Mouse (Mus musculus): Measurements from ENCODE around the gene Slc37a1. TPM values are rescaled to one million over a fixed set of nuclear protein-coding genes. Genes with fewer than 3 reads are reported as not detected.
"Not testable (repeated sequence)": the region's sequence is repeated elsewhere in the genome, so short reads cannot be mapped to it uniquely, and the experiment has no call there.

The Slc37a1 gene
- total RNA-seq, 1 experiment from 2014 or later: 15.5 TPM

GRCm38 (mm10) chr17:31268016-31268415 lies 18.6 kb upstream of the Slc37a1 start:
- no peak for DNase-seq

GRCm38 (mm10) chr17:31269761-31270160 lies 16.8 kb upstream of the Slc37a1 start:
- no peak for DNase-seq

- no peak for DNase-seq
Measured at GRCm38 (mm10) chr17:31270246-31270645, 16.3 kb upstream of the Slc37a1 start.

GRCm38 (mm10) chr17:31270736-31271135 lies 15.9 kb upstream of the Slc37a1 start:
- not testable (repeated sequence) for DNase-seq

- DNase-seq: no peak
Measured at GRCm38 (mm10) chr17:31271136-31271851, 15.3 kb upstream of the Slc37a1 start.

GRCm38 (mm10) chr17:31272416-31273165 lies 14.0 kb upstream of the Slc37a1 start:
- no peak for DNase-seq

GRCm38 (mm10) chr17:31273631-31274030 lies 13.0 kb upstream of the Slc37a1 start:
- DNase-seq: no peak

GRCm38 (mm10) chr17:31275181-31275580 lies 11.4 kb upstream of the Slc37a1 start:
- DNase-seq: no peak

- no peak for DNase-seq
Measured at GRCm38 (mm10) chr17:31276207-31276921, 10.2 kb upstream of the Slc37a1 start.

- peak; percentile 100 for DNase-seq
Measured at GRCm38 (mm10) chr17:31276922-31277918, 9.4 kb upstream of the Slc37a1 start, which contains the start of gene Rsph1. Rsph1 (minus strand) TSS chr17:31277383.

GRCm38 (mm10) chr17:31277931-31278330 lies 8.7 kb upstream of the Slc37a1 start:
- no peak for DNase-seq

GRCm38 (mm10) chr17:31279541-31279940 lies 7.1 kb upstream of the Slc37a1 start:
- DNase-seq: no peak

GRCm38 (mm10) chr17:31280269-31280668 lies 6.3 kb upstream of the Slc37a1 start:
- DNase-seq: no peak

- DNase-seq: no peak
Measured at GRCm38 (mm10) chr17:31281830-31282686, 4.5 kb upstream of the Slc37a1 start.

GRCm38 (mm10) chr17:31282687-31283053 lies 3.9 kb upstream of the Slc37a1 start:
- no peak for DNase-seq

GRCm38 (mm10) chr17:31285867-31286266 lies 725 bp upstream of the Slc37a1 start:
- no peak for DNase-seq

- DNase-seq: no peak
Measured at GRCm38 (mm10) chr17:31287216-31287615, 624 bp downstream of the Slc37a1 start.

GRCm38 (mm10) chr17:31288999-31289726 lies 2.6 kb downstream of the Slc37a1 start:
- DNase-seq: no peak

- no peak for DNase-seq
Measured at GRCm38 (mm10) chr17:31290311-31290710, 3.7 kb downstream of the Slc37a1 start.

- no peak for DNase-seq
Measured at GRCm38 (mm10) chr17:31290859-31291258, 4.3 kb downstream of the Slc37a1 start.

Measured in adrenal gland, postnatal 25 days (tissue).